Mouse (Mus musculus) erythroid progenitor cell, adult 5-6 weeks (primary cell): ENCODE data around the gene Itga9. TPM values are rescaled to one million over a fixed set of nuclear protein-coding genes. Genes with fewer than 3 reads are reported as not detected.

ENCODE experiments used
- ATAC-seq: replicated peaks from 2 replicates; pipeline ENCODE4 v1.8.0; 2016; ENCODE audit warnings: moderate number of reproducible peaks, mild to moderate bottlenecking, moderate TSS enrichment, inconsistent platforms; ENCODE audit not compliant: poor library complexity, low FRiP score, severe bottlenecking
- total RNA-seq, 2 experiments: library from RNA; stranded (forward) in 1 of 2; stranded (reverse) in 1 of 2; fragments of 150-400 nt in 1 of 2; fragments of 186-747, 209-891 nt in 1 of 2; gene quantifications; 2 replicates each; pipeline versions ENCODE4 v1.2.3 to v1.2.4; 2015 to 2017; ENCODE audit warnings: low replicate concordance in 2 of 2

Itga9 gene
- total RNA-seq, 2 experiments from 2014 or later, result 1.6 to 2.9 TPM

- ATAC-seq, result no peak
Measured at GRCm38 (mm10) chr9:118950061-118950460, 343.6 kb downstream of the Itga9 start.

Other genes with a start within 250 kb of the Itga9 start
- gene Eomes, start 128.5 kb upstream of the Itga9 start, total RNA-seq (2015; ENCODE audit: low replicate concordance), result 1.3 and 2.2 TPM in 2 replicates
- gene Eomes, start 128.5 kb upstream of the Itga9 start, total RNA-seq (2017; ENCODE audit: low replicate concordance), result 0.30 TPM in 1 of 2 replicates, not detected in the other
- 21.8 and 25.2 TPM in 2 replicates for gene Golga4, start 100.4 kb upstream of the Itga9 start, total RNA-seq (2015; ENCODE audit: low replicate concordance)
- gene Golga4, start 100.4 kb upstream of the Itga9 start, total RNA-seq (2017; ENCODE audit: low replicate concordance), result 38.1 and 42.6 TPM in 2 replicates